Mouse (Mus musculus) leukemia stem cell, adult 10-12 weeks (primary cell): ENCODE measurements around the gene Mtmr3. TPM values are rescaled to one million over a fixed set of nuclear protein-coding genes. Genes with fewer than 3 reads are reported as not detected.

Experiments used
- polyA plus RNA-seq: library from polyadenylated mRNA; stranded (reverse); fragments of >175 nt; gene quantifications from 2 replicates; pipeline ENCODE4 v1.2.3, GENCODE M21; 2012; ENCODE audit warnings: low replicate concordance

Mtmr3 gene
- polyA plus RNA-seq, result 6.4 and 13.4 TPM in 2 replicates

GRCm38 (mm10) chr11:4594608-4595500 lies at the start of gene Mtmr3:
Mtmr3 (minus strand) TSS chr11:4594863.

DNA sequence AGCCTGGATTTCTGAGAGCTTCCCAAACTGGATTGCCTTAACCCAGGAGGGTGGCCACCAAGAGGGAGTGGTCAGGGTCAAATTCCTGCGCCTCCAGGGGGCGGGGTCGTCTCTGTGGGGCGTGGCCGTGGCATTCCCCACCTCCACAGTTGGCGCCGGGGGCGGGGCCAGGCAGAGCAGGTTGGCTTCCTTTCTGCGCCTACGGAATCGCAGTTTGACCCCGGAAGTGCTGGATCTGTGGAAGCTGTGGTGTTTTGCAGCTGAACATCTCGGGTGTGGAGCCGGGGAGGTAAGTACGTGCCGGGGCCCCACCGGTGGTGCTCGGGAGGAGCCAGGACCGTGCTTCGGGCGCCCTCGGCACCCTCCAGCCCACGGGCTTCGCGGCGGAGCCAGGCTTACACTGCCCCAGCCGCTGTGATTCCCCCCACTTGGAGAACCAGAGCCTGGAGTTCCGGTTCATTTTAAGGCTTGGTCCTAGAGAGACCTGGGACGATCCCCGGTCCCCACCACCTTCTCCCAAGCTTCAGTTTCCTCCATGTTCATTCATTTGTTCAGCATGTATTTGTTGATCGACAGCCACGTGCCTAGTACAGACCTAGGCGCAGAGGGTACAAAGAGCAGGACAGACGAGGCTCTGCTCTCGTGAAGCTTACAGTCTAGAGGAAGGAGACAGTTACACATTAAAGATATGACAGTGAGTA lies 43.0 kb upstream of the Mtmr3 start, which contains the start of gene Ascc2:
TSS of gene Ascc2 (plus strand) at position 214 of the 701 bp plus-strand sequence.

DNA sequence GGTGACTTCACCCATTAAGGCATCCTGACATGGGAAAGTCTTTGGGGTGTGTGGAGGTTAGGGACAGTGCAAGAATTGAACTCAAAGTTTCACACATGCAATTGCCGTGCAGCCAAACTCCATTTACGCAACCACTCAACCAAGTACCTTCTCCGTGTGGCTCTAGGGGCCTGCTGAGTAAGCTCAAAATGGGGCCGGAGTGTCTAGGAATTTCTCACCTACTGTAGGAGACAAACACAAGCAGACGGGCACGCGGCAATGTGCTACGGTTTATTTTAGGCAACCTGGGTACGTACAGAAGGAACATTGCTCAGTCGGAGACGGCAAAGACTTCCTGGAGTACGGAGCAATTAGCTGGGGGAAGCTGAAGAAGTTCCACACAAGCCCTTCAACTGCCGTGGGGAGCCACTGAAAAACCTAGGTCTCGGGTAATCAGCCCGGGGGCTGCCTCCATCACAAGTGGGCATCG lies 25.4 kb upstream of the Mtmr3 start, which contains the start of gene Gm11032:
TSS of gene Gm11032 (plus strand) at position 51 of the 469 bp plus-strand sequence.

DNA sequence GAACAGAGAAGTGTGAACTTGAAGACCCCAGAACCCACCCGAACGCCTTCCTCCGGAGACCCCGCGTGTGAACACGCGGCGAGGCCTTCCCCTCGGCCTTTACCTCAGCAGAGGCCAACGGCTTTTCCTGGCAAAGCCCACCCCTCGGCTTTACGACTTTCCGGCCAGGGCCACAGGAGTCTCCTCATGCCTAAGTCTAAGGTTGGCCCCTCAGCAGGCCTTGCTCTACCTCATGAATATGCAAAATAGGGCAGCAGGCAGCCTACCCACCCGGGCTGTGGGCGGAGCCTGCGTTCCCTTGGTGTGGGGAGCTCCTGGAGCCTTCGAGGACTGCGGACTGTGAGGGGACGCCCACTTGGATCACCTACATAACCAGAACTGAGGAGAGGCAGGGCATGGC lies 153.7 kb downstream of the Mtmr3 start, which contains the start of gene Hormad2:
TSS of gene Hormad2 (minus strand) at position 128 of the 400 bp plus-strand sequence.

Other genes starting within 250 kb of the Mtmr3 start
- not detected in 2 replicates for gene Hormad2, start 153.8 kb downstream of the Mtmr3 start, polyA plus RNA-seq
- gene Gm11032, start 25.2 kb upstream of the Mtmr3 start, polyA plus RNA-seq, result not detected in 2 replicates
- gene Ascc2, start 42.9 kb upstream of the Mtmr3 start, polyA plus RNA-seq, result 22.6 and 25.8 TPM in 2 replicates
- gene Uqcr10, start 109.5 kb upstream of the Mtmr3 start, polyA plus RNA-seq, result 66.5 and 95.5 TPM in 2 replicates
- 52.4 and 98.8 TPM in 2 replicates for gene Zmat5, start 109.8 kb upstream of the Mtmr3 start, polyA plus RNA-seq
- 0.13 TPM in 1 of 2 replicates, not detected in the other for gene Cabp7, start 151.9 kb upstream of the Mtmr3 start, polyA plus RNA-seq